Mouse (Mus musculus) kidney, postnatal 0 days (tissue): ENCODE data around the gene Itpk1. TPM values are rescaled to one million over a fixed set of nuclear protein-coding genes. Genes with fewer than 3 reads are reported as not detected.

Experiments used
- ATAC-seq: fragments of 200-750 bp; cut with Nextera tagmentation; replicated peaks from 2 replicates; pipeline ENCODE4 v1.8.0; 2017; ENCODE audit warnings: low read depth, moderate number of reproducible peaks, moderate TSS enrichment, moderate library complexity; ENCODE audit not compliant: low FRiP score
- DNase-seq: peaks from one replicate; pipeline ENCODE4 v3.0.0-alpha.2; 2016; ENCODE audit warnings: low spot score
- H3K27ac ChIP-seq: fragments of 300-500 bp; sonication (generic); 2 replicates; pipeline ENCODE4 v1.5.1; 2014; ENCODE audit warnings: mild to moderate bottlenecking
- H3K27me3 ChIP-seq: fragments of 300-500 bp; sonication (generic); 2 replicates; pipeline ENCODE4 v1.6.1; 2014; ENCODE audit warnings: low read length, mixed read lengths; ENCODE audit not compliant: insufficient read depth
- H3K36me3 ChIP-seq: fragments of 300-500 bp; sonication (generic); 2 replicates; pipeline ENCODE4 v1.6.1; 2014; ENCODE audit warnings: low read length, mixed read lengths; ENCODE audit not compliant: insufficient read depth
- H3K4me1 ChIP-seq: fragments of 300-500 bp; sonication (generic); replicated peaks from 2 replicates; pipeline ENCODE4 v1.6.1; 2014; ENCODE audit warnings: antibody characterized with exemption, low read length, mixed read lengths; ENCODE audit not compliant: insufficient read depth
- H3K4me2 ChIP-seq: fragments of 300-500 bp; sonication (generic); 2 replicates; pipeline ENCODE4 v1.6.1; 2014; ENCODE audit warnings: mild to moderate bottlenecking, low read length, moderate library complexity, mixed read lengths
- H3K4me3 ChIP-seq: fragments of 300-500 bp; sonication (generic); replicated peaks from 2 replicates; pipeline ENCODE4 v1.5.1; 2014; ENCODE audit warnings: low read depth, low read length
- H3K9ac ChIP-seq: fragments of 300-500 bp; sonication (generic); 2 replicates; pipeline ENCODE4 v1.6.1; 2014; ENCODE audit warnings: low read depth, low read length
- H3K9me3 ChIP-seq: fragments of 300-500 bp; sonication (generic); replicated peaks from 2 replicates; pipeline ENCODE4 v1.6.1; 2016; ENCODE audit warnings: low read length, inconsistent platforms, mixed read lengths
- CTCF ChIP-seq: IDR thresholded peaks from 2 replicates; pipeline ENCODE4 v1.5.1; 2016; ENCODE audit warnings: antibody characterized with exemption, low read depth, mild to moderate bottlenecking, moderate library complexity
- WGBS: fragments of 180-500 bp; shearing (Covaris S2); extraction: QIAGEN DNeasy Blood & Tissue Kit; methylation state at CpG from one replicate; pipeline ENCODE4 v1.1.7; 2014; 5-methylcytosine and 5-hydroxymethylcytosine counted together
- polyA plus RNA-seq: library from polyadenylated mRNA; unstranded; fragments of >200 nt; fragmentation: Nextera tagmentation; extraction: Ambion mirVana; gene quantifications from 2 replicates; pipeline ENCODE4 v1.2.1, GENCODE M21; 2015

Itpk1 gene
- polyA plus RNA-seq, result 16.1 and 17.8 TPM in 2 replicates

DNA sequence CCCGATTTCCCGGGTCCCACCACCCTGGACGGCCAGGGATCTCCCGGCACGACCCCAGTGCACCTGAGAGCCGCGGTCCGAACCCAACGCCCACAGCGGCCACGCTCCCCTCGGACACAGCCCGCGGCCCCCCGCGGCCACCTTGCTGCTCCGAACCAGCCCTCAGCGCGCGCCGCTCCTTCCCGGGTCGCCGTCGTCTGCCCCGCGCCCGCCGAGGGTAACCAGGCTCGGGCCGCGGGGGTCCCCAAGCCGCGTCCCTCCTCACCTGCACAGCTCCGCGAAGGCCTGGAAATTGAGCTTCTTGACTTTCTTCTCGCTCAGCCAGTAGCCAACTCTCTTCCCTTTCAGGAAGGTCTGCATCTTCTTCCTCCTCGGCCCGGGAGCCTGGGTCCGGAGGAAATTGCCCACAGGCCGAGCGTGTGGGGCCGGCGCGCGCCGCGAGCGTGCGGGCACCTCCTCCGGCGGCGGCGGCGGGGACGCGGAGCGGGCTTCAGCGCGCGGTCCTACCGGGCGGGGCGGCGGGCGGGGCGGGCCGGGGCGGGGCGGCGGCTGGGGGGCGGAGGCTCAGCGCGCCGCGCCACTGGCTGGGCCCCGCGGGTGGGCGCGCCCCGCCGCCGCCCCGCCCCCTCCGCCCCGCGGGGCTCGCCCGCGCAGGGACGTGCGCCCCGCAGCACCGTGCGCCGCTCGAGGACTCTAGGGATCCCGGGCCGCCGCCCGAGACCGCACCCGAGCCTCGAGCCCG, at the start of gene Itpk1:
TSS of gene Itpk1 (minus strand) at position 474 of the 742 bp plus-strand sequence.
- ATAC-seq, result peak; percentile 90

DNA sequence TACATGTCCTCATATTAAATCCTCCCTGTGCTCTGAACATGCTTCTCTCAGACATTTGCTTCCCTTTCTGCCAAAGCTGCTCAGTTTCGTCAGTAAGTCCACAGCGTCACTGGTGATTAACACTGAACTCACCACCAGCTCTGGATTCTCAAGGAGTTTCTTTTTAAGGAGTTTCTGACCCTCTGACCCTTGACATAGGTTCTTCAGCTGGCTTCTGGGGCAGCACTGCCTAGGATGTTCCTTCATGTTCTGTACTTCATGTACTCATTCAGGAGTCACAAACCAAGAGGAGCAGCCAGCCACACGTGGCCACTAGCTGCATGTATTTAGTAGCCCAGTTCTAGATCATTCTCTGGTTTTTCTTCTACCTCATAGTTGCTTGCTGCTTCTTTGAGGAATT, 43.5 kb upstream of the Itpk1 start:
- Histone ChIP-seq H3K4me3 (no peak overlapping the region), H3K36me3 (no peaks in the 10 kb centered on the region), H3K4me2 (no peak overlapping the region), H3K9me3 (no peaks in the 10 kb centered on the region), H3K27me3 (no peaks in the 10 kb centered on the region), H3K27ac (no peak overlapping the region), H3K4me1 (no peaks in the 10 kb centered on the region), H3K9ac (no peak overlapping the region)
- WGBS, result 85% methylated on average over 3 of the region's 3 CpGs
- no peak for TF ChIP-seq CTCF
- no peak for ATAC-seq
- DNase-seq, result no peak

More for the DNA sequence above, at the start of gene Itpk1:
- no peaks in the 10 kb centered on the region for H3K27me3 ChIP-seq
- H3K36me3 ChIP-seq, result no peaks in the 10 kb centered on the region
- WGBS, result under 1% methylated on average over 70 of the region's 105 CpGs
- no peaks in the 10 kb centered on the region for H3K9me3 ChIP-seq
- H3K4me3 ChIP-seq, result peak within 1 kb of the TSS; percentile 78
- H3K4me1 ChIP-seq, result peaks cover 13% of the 10 kb centered on the region
- H3K27ac ChIP-seq, result peak within 1 kb of the TSS; percentile 95
- H3K4me2 ChIP-seq, result peak within 1 kb of the TSS; percentile 96
- TF ChIP-seq CTCF, result no peak
- peak within 1 kb of the TSS; percentile 93 for H3K9ac ChIP-seq
- peak; percentile 62 for DNase-seq

- Histone ChIP-seq H3K4me3 (no peak overlapping the region), H3K4me1 (peaks cover 6% of the 10 kb centered on the region; the same call in 1 of the 2 replicates), H3K9me3 (no peaks in the 10 kb centered on the region), H3K27me3 (no peaks in the 10 kb centered on the region), H3K4me2 (peak overlapping the region; percentile 69; the same call in 1 of the 2 replicates), H3K36me3 (no peaks in the 10 kb centered on the region), H3K9ac (no peak overlapping the region), H3K27ac (no peak overlapping the region)
- 61% methylated on average over 6 of the region's 6 CpGs for whole genome bisulfite sequencing
- no peak for DNase-seq
- ATAC-seq, result no peak
- TF ChIP-seq CTCF, result peak; percentile 8; the same call in 1 of the 2 replicates
Measured at GRCm38 (mm10) chr12:102744839-102745238, 40.1 kb upstream of the Itpk1 start.

GRCm38 (mm10) chr12:102743589-102744574, 39.2 kb upstream of the Itpk1 start, which contains the start of the genes Moap1 and Tmem251:
Gene Moap1 (minus strand): TSS chr12:102743661.
Gene Tmem251 (plus strand): TSS chr12:102743762.
- H3K27me3 ChIP-seq, result no peaks in the 10 kb centered on the region
- H3K4me3 ChIP-seq, result peak within 1 kb of the TSS; percentile 69
- ATAC-seq (peak; percentile 97), DNase-seq (peak; percentile 94)
- peaks cover 6% of the 10 kb centered on the region; the same call in 1 of the 2 replicates for H3K4me1 ChIP-seq
- H3K36me3 ChIP-seq, result no peaks in the 10 kb centered on the region
- no peak for TF ChIP-seq CTCF
- peak within 1 kb of the TSS; percentile 69 for H3K4me2 ChIP-seq
- under 1% methylated on average over 63 of the region's 63 CpGs for WGBS
- no peaks in the 10 kb centered on the region for H3K9me3 ChIP-seq
- peak within 1 kb of the TSS; percentile 87 for H3K9ac ChIP-seq
- peak within 1 kb of the TSS; percentile 93 for H3K27ac ChIP-seq

DNA sequence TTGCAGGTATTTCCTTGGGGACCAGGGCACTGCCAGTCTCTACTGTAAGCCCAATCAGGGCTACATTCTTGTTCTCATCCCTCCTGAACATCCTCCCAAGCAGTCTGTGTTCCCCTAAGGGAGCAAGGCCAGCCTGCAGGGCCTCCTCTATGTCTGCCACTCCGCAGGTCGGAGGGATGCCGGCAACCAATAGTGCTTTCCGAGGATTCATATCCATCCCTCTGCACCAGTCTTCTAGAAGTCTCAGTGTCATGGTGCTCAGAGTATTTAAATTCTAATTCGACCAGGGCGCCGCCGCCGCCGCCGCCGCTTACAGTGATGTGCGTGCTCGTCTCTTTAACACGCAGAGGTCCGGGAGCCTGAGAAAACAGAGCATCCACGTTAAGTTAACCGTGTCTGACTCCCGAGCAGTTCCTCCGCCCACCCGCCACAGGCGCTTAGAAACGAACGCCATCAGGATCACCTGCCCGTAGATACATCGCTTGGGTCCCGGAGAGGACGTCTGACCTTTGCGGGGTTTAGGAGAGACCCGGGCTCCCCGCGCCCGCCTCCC, 38.4 kb upstream of the Itpk1 start:
- no peak for TF ChIP-seq CTCF
- WGBS, result under 1% methylated on average over 33 of the region's 33 CpGs
- H3K4me2 ChIP-seq, result peak overlapping the region; percentile 69
- H3K36me3 ChIP-seq, result no peaks in the 10 kb centered on the region
- peak overlapping the region; percentile 69 for H3K4me3 ChIP-seq
- H3K4me1 ChIP-seq, result peaks cover 6% of the 10 kb centered on the region; the same call in 1 of the 2 replicates
- peak overlapping the region; percentile 87 for H3K9ac ChIP-seq
- peak overlapping the region; percentile 93 for H3K27ac ChIP-seq
- H3K9me3 ChIP-seq, result no peaks in the 10 kb centered on the region
- no peaks in the 10 kb centered on the region for H3K27me3 ChIP-seq
- DNase-seq (no peak), ATAC-seq (no peak; the same call in none of the 2 replicates)
